Mouse (Mus musculus): ENCODE measurements around the gene Ndufs2. TPM values are rescaled to one million over a fixed set of nuclear protein-coding genes. Genes with fewer than 3 reads are reported as not detected.
A peak's percentile ranks its signal among the peaks of the same experiment; 100 is the strongest.

Ndufs2 gene
- total and polyA plus RNA-seq, 2 experiments from 2014 or later: 221 to 230 TPM

DNA sequence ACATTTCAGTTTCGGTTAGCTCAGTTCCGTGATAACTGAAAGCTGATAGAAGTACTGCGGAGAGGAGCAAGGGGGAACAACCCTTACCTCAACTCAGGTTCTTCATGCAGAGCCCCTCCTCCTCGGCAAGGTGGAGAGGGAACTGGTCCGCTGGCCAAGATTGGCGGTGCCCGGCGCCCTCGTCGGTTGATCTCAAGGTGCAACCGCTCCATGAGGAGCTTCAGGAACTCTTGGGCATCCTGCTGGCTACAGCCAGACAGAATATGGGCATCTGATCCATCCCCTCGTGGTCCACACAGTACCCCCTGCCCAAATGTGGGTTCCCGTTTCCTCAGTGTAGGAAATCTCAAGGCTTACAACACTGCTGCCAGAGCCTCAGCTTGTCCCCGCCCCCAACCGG, 33.3 kb upstream of the Ndufs2 start:
- TF ChIP-seq CTCF (IDR thresholded peaks at IDR 0.05): no peak
- 89% methylated on average over 15 of the region's 15 CpGs for whole genome bisulfite sequencing
- no peak for ATAC-seq (ENCODE audit: low FRiP score)
- DNase-seq (ENCODE audit: low spot score): no peak
- no peaks in the 10 kb centered on the region for H3K27me3 ChIP-seq (ENCODE audit: insufficient read depth, low read length)
- no peaks in the 10 kb centered on the region for H3K9me3 ChIP-seq (ENCODE audit: low read length)
- H3K36me3 ChIP-seq (ENCODE audit: insufficient read depth, low read length): peaks cover 35% of the 10 kb centered on the region
- H3K9ac ChIP-seq (replicated peaks; ENCODE audit: low read length, poor library complexity, severe bottlenecking): no peak overlapping the region
- peaks cover 10% of the 10 kb centered on the region for H3K4me1 ChIP-seq (ENCODE audit: insufficient read depth, low read length)
- H3K27ac ChIP-seq (ENCODE audit: low read depth, low read length): no peak overlapping the region
- no peak overlapping the region for H3K4me3 ChIP-seq (ENCODE audit: low read depth, low read length)
- no peak overlapping the region for H3K4me2 ChIP-seq (ENCODE audit: low read depth, low read length, poor library complexity, severe bottlenecking)

- H3K4me2 ChIP-seq (ENCODE audit: low read depth, low read length, poor library complexity, severe bottlenecking): no peak overlapping the region
- no peaks in the 10 kb centered on the region for H3K27me3 ChIP-seq (ENCODE audit: insufficient read depth, low read length)
- no peaks in the 10 kb centered on the region for H3K9me3 ChIP-seq (ENCODE audit: low read length)
- DNase-seq (ENCODE audit: low spot score): no peak
- H3K27ac ChIP-seq (ENCODE audit: low read depth, low read length): no peak overlapping the region
- ATAC-seq (ENCODE audit: low FRiP score): no peak
- 93% methylated on average over 18 of the region's 18 CpGs for WGBS
- H3K9ac ChIP-seq (replicated peaks; ENCODE audit: low read length, poor library complexity, severe bottlenecking): no peak overlapping the region
- peaks cover 28% of the 10 kb centered on the region for H3K36me3 ChIP-seq (ENCODE audit: insufficient read depth, low read length)
- no peak for TF ChIP-seq CTCF (IDR thresholded peaks at IDR 0.05)
- peaks cover 9% of the 10 kb centered on the region for H3K4me1 ChIP-seq (ENCODE audit: insufficient read depth, low read length)
- H3K4me3 ChIP-seq (ENCODE audit: low read depth, low read length): no peak overlapping the region
Measured at GRCm38 (mm10) chr1:171283188-171284160, 32.3 kb upstream of the Ndufs2 start.

GRCm38 (mm10) chr1:171282086-171282805, 31.1 kb upstream of the Ndufs2 start:
- Histone ChIP-seq H3K4me3 (ENCODE audit: low read depth, low read length) (no peak overlapping the region), H3K36me3 (ENCODE audit: insufficient read depth, low read length) (peaks cover 40% of the 10 kb centered on the region), H3K4me1 (ENCODE audit: insufficient read depth, low read length) (peaks cover 3% of the 10 kb centered on the region), H3K27ac (ENCODE audit: low read depth, low read length) (0 out of 2 replicates have a peak overlapping the region, but pooled peaks have one; percentile 38), H3K4me2 (ENCODE audit: low read depth, low read length, poor library complexity, severe bottlenecking) (no peak overlapping the region), H3K9ac (replicated peaks; ENCODE audit: low read length, poor library complexity, severe bottlenecking) (no peak overlapping the region), H3K9me3 (ENCODE audit: low read length) (no peaks in the 10 kb centered on the region), H3K27me3 (ENCODE audit: insufficient read depth, low read length) (no peaks in the 10 kb centered on the region)
- 81% methylated on average over 18 of the region's 18 CpGs for WGBS
- no peak for ATAC-seq (ENCODE audit: low FRiP score)
- TF ChIP-seq CTCF (IDR thresholded peaks at IDR 0.05): no peak
- no peak for DNase-seq (ENCODE audit: low spot score)

GRCm38 (mm10) chr1:171281528-171281923, 30.3 kb upstream of the Ndufs2 start:
- H3K4me2 ChIP-seq (ENCODE audit: low read depth, low read length, poor library complexity, severe bottlenecking): peak overlapping the region; percentile 68
- H3K27ac ChIP-seq (ENCODE audit: low read depth, low read length): peak overlapping the region; percentile 66
- peak; percentile 75 for DNase-seq (ENCODE audit: low spot score)
- no peaks in the 10 kb centered on the region for H3K9me3 ChIP-seq (ENCODE audit: low read length)
- WGBS: 0% methylated on average over 10 of the region's 10 CpGs
- peak overlapping the region; percentile 60 for H3K4me3 ChIP-seq (ENCODE audit: low read depth, low read length)
- peaks cover 3% of the 10 kb centered on the region for H3K4me1 ChIP-seq (ENCODE audit: insufficient read depth, low read length)
- ATAC-seq (ENCODE audit: low FRiP score): peak; percentile 41
- TF ChIP-seq CTCF (IDR thresholded peaks at IDR 0.05): peak; percentile 71
- H3K27me3 ChIP-seq (ENCODE audit: insufficient read depth, low read length): no peaks in the 10 kb centered on the region
- peaks cover 47% of the 10 kb centered on the region for H3K36me3 ChIP-seq (ENCODE audit: insufficient read depth, low read length)
- peak overlapping the region; percentile 37; the same call in 1 of the 2 replicates for H3K9ac ChIP-seq (replicated peaks; ENCODE audit: low read length, poor library complexity, severe bottlenecking)

- ATAC-seq (ENCODE audit: low FRiP score) (peak; percentile 97), DNase-seq (ENCODE audit: low spot score) (peak; percentile 99)
- H3K36me3 ChIP-seq (ENCODE audit: insufficient read depth, low read length): peaks cover 50% of the 10 kb centered on the region
- 0% methylated on average over 26 of the region's 26 CpGs for WGBS
- H3K4me3 ChIP-seq (ENCODE audit: low read depth, low read length): peak within 1 kb of the TSS; percentile 60
- H3K27ac ChIP-seq (ENCODE audit: low read depth, low read length): peak within 1 kb of the TSS; percentile 66
- TF ChIP-seq CTCF (IDR thresholded peaks at IDR 0.05): no peak
- H3K27me3 ChIP-seq (ENCODE audit: insufficient read depth, low read length): no peaks in the 10 kb centered on the region
- H3K4me2 ChIP-seq (ENCODE audit: low read depth, low read length, poor library complexity, severe bottlenecking): peak within 1 kb of the TSS; percentile 88
- H3K9me3 ChIP-seq (ENCODE audit: low read length): no peaks in the 10 kb centered on the region
- peak within 1 kb of the TSS; percentile 63 for H3K9ac ChIP-seq (replicated peaks; ENCODE audit: low read length, poor library complexity, severe bottlenecking)
- H3K4me1 ChIP-seq (ENCODE audit: insufficient read depth, low read length): peaks cover 3% of the 10 kb centered on the region
Measured at GRCm38 (mm10) chr1:171280916-171281527, 29.8 kb upstream of the Ndufs2 start, which contains the start of gene Ppox. TSS of gene Ppox (minus strand) at chr1:171281186.

Measured in midbrain, postnatal 0 days (tissue).